Mouse (Mus musculus): ENCODE results near the gene Atp1b1. TPM values are rescaled to one million over a fixed set of nuclear protein-coding genes. Genes with fewer than 3 reads are reported as not detected.

Gene Atp1b1
- polyA plus RNA-seq, 1 experiment, result 868 TPM

GRCm38 (mm10) chr1:164436749-164437148 is 21.4 kb downstream of the Atp1b1 start:
- TF ChIP-seq POLR2A (IDR thresholded peaks at IDR 0.05; ENCODE audit: insufficient read depth, low read depth, low read length) (no peak), CTCF (IDR thresholded peaks at IDR 0.05; ENCODE audit: insufficient read depth, low read depth, low read length) (no peak)
- WGBS, result 48% methylated on average over 7 of the region's 7 CpGs
- Histone ChIP-seq H3K27ac (ENCODE audit: insufficient read depth, low read depth, low read length) (no peak overlapping the region), H3K4me1 (ENCODE audit: control insufficient read depth, insufficient read depth, low read length) (peaks cover 10% of the 10 kb centered on the region), H3K4me3 (ENCODE audit: insufficient read depth, low read depth, low read length) (no peak overlapping the region)

DNA sequence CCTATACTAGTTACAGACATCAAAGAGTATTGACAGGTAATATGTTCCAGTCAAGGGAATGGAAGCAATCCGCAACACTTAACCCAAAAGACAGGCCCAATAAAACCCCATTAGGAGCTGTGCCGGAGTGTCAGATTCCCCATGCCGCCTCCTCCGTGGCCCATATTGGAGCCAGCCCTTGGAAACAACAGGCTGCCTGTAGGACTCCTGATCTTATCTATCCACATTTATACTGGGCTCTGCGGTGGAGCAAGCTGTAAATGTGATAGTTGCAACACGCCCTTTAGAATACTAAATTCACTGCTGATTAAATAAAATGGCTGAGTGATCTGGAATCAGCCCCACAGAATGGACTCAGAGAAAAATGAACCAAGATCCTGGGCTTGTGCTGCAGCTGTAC is 24.1 kb downstream of the Atp1b1 start:
- Histone ChIP-seq H3K4me3 (ENCODE audit: insufficient read depth, low read depth, low read length) (no peak overlapping the region), H3K27ac (ENCODE audit: insufficient read depth, low read depth, low read length) (no peak overlapping the region), H3K4me1 (ENCODE audit: control insufficient read depth, insufficient read depth, low read length) (peaks cover 3% of the 10 kb centered on the region; the same call in 1 of the 2 replicates)
- 66% methylated on average over 6 of the region's 6 CpGs for WGBS
- TF ChIP-seq POLR2A (IDR thresholded peaks at IDR 0.05; ENCODE audit: insufficient read depth, low read depth, low read length), result no peak
- no peak for TF ChIP-seq CTCF (IDR thresholded peaks at IDR 0.05; ENCODE audit: insufficient read depth, low read depth, low read length)

- WGBS, result 69% methylated on average over 5 of the region's 5 CpGs
- no peaks in the 10 kb centered on the region for H3K4me1 ChIP-seq (ENCODE audit: control insufficient read depth, insufficient read depth, low read length)
- H3K4me3 ChIP-seq (ENCODE audit: insufficient read depth, low read depth, low read length), result no peak overlapping the region
- TF ChIP-seq CTCF (IDR thresholded peaks at IDR 0.05; ENCODE audit: insufficient read depth, low read depth, low read length) (no peak), POLR2A (IDR thresholded peaks at IDR 0.05; ENCODE audit: insufficient read depth, low read depth, low read length) (no peak)
- H3K27ac ChIP-seq (ENCODE audit: insufficient read depth, low read depth, low read length), result no peak overlapping the region
Measured at GRCm38 (mm10) chr1:164432649-164433048, 25.5 kb downstream of the Atp1b1 start.

GRCm38 (mm10) chr1:164428644-164429043 is 29.5 kb downstream of the Atp1b1 start:
- 85% methylated on average over 9 of the region's 9 CpGs for WGBS
- TF ChIP-seq CTCF (IDR thresholded peaks at IDR 0.05; ENCODE audit: insufficient read depth, low read depth, low read length) (no peak), POLR2A (IDR thresholded peaks at IDR 0.05; ENCODE audit: insufficient read depth, low read depth, low read length) (no peak)
- Histone ChIP-seq H3K27ac (ENCODE audit: insufficient read depth, low read depth, low read length) (no peak overlapping the region), H3K4me1 (ENCODE audit: control insufficient read depth, insufficient read depth, low read length) (no peaks in the 10 kb centered on the region), H3K4me3 (ENCODE audit: insufficient read depth, low read depth, low read length) (no peak overlapping the region)

DNA sequence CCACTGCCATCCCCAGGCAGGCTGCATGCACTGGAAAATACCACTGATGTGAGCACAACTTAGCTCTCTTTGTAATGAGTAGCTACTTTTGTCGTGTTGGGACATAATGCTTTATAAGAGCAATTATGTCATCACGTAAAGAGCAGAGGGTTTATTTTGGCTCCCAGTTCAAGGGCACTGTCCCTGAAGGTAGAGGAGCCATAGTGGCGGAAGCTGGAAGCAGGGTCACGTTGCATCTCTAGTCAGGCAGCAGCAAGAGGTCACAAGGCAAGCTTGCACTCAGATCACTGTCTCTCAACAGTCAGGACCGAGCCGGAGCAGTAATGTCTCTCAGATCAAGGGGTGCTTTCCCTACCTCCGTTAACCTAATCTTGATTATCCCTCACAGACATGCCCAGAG is 30.4 kb downstream of the Atp1b1 start:
- Histone ChIP-seq H3K27ac (ENCODE audit: insufficient read depth, low read depth, low read length) (no peak overlapping the region), H3K4me1 (ENCODE audit: control insufficient read depth, insufficient read depth, low read length) (no peaks in the 10 kb centered on the region), H3K4me3 (ENCODE audit: insufficient read depth, low read depth, low read length) (no peak overlapping the region)
- no peak for TF ChIP-seq CTCF (IDR thresholded peaks at IDR 0.05; ENCODE audit: insufficient read depth, low read depth, low read length)
- TF ChIP-seq POLR2A (IDR thresholded peaks at IDR 0.05; ENCODE audit: insufficient read depth, low read depth, low read length), result no peak
- WGBS, result 75% methylated on average over 7 of the region's 7 CpGs

- 79% methylated on average over 7 of the region's 7 CpGs for WGBS
- Histone ChIP-seq H3K27ac (ENCODE audit: insufficient read depth, low read depth, low read length) (no peak overlapping the region), H3K4me3 (ENCODE audit: insufficient read depth, low read depth, low read length) (no peak overlapping the region), H3K4me1 (ENCODE audit: control insufficient read depth, insufficient read depth, low read length) (no peaks in the 10 kb centered on the region)
- no peak for TF ChIP-seq CTCF (IDR thresholded peaks at IDR 0.05; ENCODE audit: insufficient read depth, low read depth, low read length)
- no peak for TF ChIP-seq POLR2A (IDR thresholded peaks at IDR 0.05; ENCODE audit: insufficient read depth, low read depth, low read length)
Measured at GRCm38 (mm10) chr1:164426227-164426626, 31.9 kb downstream of the Atp1b1 start.

DNA sequence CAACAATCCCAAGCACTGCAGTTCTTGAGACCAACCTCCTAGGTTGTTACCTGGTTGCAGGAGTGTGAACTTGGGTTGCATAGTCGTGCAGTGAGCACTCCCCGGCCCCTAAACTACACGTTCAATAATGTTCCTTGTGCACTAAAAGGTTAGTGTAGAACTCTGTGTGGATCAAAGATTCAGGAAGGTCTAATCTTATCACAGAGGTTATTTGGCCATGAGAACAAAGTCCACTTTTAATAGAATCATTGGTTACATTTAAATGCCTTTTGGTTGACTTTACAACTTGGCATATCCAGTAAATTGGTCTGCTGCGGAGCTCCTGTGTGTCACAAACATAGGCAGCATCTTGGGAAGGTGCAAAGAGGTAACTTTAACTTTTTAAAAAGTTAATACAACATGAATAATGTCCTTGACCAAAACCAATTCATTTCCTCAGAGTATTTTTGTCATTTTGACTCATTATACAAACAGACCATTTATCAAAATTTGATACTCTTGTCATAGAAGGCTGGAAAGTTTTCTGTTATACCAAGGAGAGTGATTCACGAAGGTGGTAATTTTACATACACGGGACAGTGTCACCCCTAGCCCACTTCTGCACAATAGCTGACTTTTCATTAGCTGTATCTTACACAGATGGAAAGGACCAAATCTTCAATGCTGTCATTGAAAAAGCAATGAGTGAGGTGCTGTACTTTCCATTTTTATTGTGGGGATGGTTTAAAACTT is 37.4 kb downstream of the Atp1b1 start:
- no peaks in the 10 kb centered on the region for H3K4me1 ChIP-seq (ENCODE audit: control insufficient read depth, insufficient read depth, low read length)
- no peak overlapping the region for H3K27ac ChIP-seq (ENCODE audit: insufficient read depth, low read depth, low read length)
- TF ChIP-seq CTCF (IDR thresholded peaks at IDR 0.05; ENCODE audit: insufficient read depth, low read depth, low read length), result no peak
- no peak for TF ChIP-seq POLR2A (IDR thresholded peaks at IDR 0.05; ENCODE audit: insufficient read depth, low read depth, low read length)
- H3K4me3 ChIP-seq (ENCODE audit: insufficient read depth, low read depth, low read length), result no peak overlapping the region
- 89% methylated on average over 6 of the region's 6 CpGs for WGBS

DNA sequence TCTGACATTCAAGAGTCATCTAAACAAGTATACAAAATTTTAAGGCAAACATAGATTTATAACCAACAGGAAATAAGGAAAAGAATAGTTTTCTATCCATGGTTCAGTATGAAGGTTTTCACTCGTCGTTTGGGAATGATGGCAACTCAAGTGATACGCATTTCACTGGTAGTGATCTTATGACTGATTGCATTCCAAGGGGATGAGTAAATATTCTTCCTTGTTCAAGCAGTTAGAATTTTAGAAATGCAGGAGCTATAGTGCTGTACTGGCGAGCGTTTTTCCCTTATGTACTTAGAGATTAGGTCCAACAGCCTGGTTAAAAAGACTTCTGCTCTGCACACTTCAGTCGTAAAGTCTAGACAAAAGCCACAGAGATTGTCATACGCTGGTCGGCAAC is 38.8 kb downstream of the Atp1b1 start:
- 93% methylated on average over 8 of the region's 8 CpGs for WGBS
- TF ChIP-seq POLR2A (IDR thresholded peaks at IDR 0.05; ENCODE audit: insufficient read depth, low read depth, low read length), result no peak
- TF ChIP-seq CTCF (IDR thresholded peaks at IDR 0.05; ENCODE audit: insufficient read depth, low read depth, low read length), result no peak

GRCm38 (mm10) chr1:164418320-164418719 is 39.8 kb downstream of the Atp1b1 start:
- H3K4me3 ChIP-seq (ENCODE audit: insufficient read depth, low read depth, low read length), result no peak overlapping the region
- no peak overlapping the region for H3K27ac ChIP-seq (ENCODE audit: insufficient read depth, low read depth, low read length)
- WGBS, result 88% methylated on average over 10 of the region's 10 CpGs
- no peaks in the 10 kb centered on the region for H3K4me1 ChIP-seq (ENCODE audit: control insufficient read depth, insufficient read depth, low read length)
- TF ChIP-seq CTCF (IDR thresholded peaks at IDR 0.05; ENCODE audit: insufficient read depth, low read depth, low read length), result no peak
- no peak for TF ChIP-seq POLR2A (IDR thresholded peaks at IDR 0.05; ENCODE audit: insufficient read depth, low read depth, low read length)

More for the DNA sequence above, 38.8 kb downstream of the Atp1b1 start:
- Histone ChIP-seq H3K27ac (ENCODE audit: insufficient read depth, low read depth, low read length) (no peak overlapping the region), H3K4me3 (ENCODE audit: insufficient read depth, low read depth, low read length) (no peak overlapping the region), H3K4me1 (ENCODE audit: control insufficient read depth, insufficient read depth, low read length) (no peaks in the 10 kb centered on the region)
